Mouse (Mus musculus) central nervous system, embryonic 18 days (tissue): ENCODE results near the gene Mprip. TPM values are rescaled to one million over a fixed set of nuclear protein-coding genes. Genes with fewer than 3 reads are reported as not detected.

Experiments used
- polyA plus RNA-seq: library from polyadenylated mRNA; depleted of rRNA; stranded (reverse); fragments of >200 nt; gene quantifications from 2 replicates; pipeline ENCODE4 v1.2.3, GENCODE M21; 2012; rRNA removed

Mprip gene
- polyA plus RNA-seq = 110 and 117 TPM in 2 replicates

GRCm38 (mm10) chr11:59661005-59661404 lies at the start of gene Mprip:
TSS of gene Mprip (plus strand) at chr11:59661305.

GRCm38 (mm10) chr11:59787199-59787781 lies 126.2 kb downstream of the Mprip start, which contains the start of gene Pld6:
TSS of gene Pld6 (minus strand) at chr11:59787645.

GRCm38 (mm10) chr11:59809670-59810474 lies 148.8 kb downstream of the Mprip start, which contains the start of gene Flcn:
TSS of gene Flcn (minus strand) at chr11:59810016.

Other genes starting within 250 kb of the Mprip start
- gene Jmjd4, start 211.3 kb upstream of the Mprip start, polyA plus RNA-seq = 14.3 and 15.7 TPM in 2 replicates
- 413 and 432 TPM in 2 replicates for gene Snap47, start 210.1 kb upstream of the Mprip start, polyA plus RNA-seq
- gene Zfp867, start 188.8 kb upstream of the Mprip start, polyA plus RNA-seq = 8.2 and 8.3 TPM in 2 replicates
- gene Zkscan17, start 134.6 kb upstream of the Mprip start, polyA plus RNA-seq = 10.1 and 10.9 TPM in 2 replicates
- 0.23 TPM in 2 replicates for gene Nlrp3, start 119.7 kb upstream of the Mprip start, polyA plus RNA-seq
- not detected in 2 replicates for gene Olfr222, start 85.1 kb upstream of the Mprip start, polyA plus RNA-seq
- not detected in 2 replicates for gene Olfr223, start 68.0 kb upstream of the Mprip start, polyA plus RNA-seq
- gene Pld6, start 126.3 kb downstream of the Mprip start, polyA plus RNA-seq = 15.2 and 17.2 TPM in 2 replicates
- 49.5 and 54.0 TPM in 2 replicates for gene Flcn, start 148.7 kb downstream of the Mprip start, polyA plus RNA-seq
- gene Nt5m, start 178.1 kb downstream of the Mprip start, polyA plus RNA-seq = 59.8 and 61.8 TPM in 2 replicates
- 56.4 and 59.0 TPM in 2 replicates for gene Cops3, start 178.5 kb downstream of the Mprip start, polyA plus RNA-seq